Mouse (Mus musculus): ENCODE measurements around the gene Sox6.

Sox6 gene

DNA sequence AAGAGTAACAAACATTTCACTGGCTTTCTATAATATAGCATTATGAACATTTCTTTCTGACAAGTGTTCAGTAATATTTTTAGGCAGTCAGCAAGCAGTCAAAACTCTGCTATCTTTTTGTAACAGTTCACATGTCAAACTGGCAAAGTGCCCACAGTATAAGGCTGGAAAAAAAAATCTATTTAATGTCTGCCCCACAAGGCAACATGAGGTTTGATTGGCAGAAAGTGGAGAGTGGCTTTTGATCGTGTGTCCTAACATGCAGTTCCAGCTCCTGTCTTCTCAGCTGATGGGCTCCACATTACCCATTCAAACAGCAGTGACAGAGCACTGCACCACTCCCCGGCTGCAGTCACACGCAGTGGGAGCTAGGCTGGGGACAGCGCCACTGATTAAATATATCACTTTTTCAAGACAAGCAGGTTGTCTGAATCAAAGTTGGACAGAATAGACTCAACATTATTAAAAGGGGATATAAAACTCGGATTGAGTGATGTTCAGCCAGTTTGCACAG lies 286.4 kb downstream of the Sox6 start:
- no peak for DNase-seq (ENCODE audit: low spot score in 2 of 2)

DNA sequence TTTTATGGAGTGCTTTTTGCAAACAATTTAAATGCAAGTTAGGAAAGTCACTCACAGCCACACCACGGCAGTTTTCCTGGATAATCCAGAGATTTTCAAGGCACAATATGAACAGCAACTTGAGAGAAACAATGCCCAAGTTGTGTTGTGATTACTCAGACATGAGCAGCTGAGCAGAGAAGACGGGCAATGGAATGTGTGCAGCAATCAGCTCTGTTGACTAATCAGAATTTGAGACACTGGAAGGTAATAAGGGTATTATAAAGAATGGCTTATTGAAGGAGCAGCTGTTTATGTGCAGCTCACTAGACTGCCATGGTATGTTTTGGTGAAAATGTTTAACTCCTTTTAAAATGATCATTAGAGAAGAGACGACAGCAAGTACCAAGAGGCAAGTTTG lies 287.5 kb downstream of the Sox6 start:
- no peak for DNase-seq (ENCODE audit: low spot score in 2 of 2)

DNA sequence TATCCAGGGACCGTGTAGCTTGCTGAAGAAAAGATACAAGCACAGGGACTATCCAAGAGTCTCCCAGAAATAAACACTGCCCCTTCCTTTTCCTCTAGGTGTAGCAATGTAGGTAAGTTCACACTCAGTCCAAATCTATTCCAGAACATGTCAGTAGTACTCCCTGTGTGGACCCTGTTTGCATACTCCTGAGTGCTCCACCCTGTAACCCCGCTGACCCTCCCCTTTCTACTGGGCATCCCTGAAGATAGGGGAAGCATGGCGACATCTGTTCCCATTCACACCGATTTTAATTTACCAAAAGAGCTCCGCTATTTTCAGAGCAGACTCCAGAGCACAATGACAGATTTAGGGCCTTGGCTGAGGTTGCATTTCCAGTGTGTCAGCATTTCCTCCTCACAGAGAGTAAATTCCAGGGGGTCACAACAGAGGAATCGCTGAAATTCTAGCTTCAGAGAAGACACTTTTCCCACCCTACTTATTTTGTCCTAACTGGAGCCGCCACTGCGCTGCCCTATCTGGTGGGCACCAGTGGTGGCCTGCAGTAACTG lies 288.2 kb downstream of the Sox6 start:
- DNase-seq (ENCODE audit: low spot score in 2 of 2): no peak

DNA sequence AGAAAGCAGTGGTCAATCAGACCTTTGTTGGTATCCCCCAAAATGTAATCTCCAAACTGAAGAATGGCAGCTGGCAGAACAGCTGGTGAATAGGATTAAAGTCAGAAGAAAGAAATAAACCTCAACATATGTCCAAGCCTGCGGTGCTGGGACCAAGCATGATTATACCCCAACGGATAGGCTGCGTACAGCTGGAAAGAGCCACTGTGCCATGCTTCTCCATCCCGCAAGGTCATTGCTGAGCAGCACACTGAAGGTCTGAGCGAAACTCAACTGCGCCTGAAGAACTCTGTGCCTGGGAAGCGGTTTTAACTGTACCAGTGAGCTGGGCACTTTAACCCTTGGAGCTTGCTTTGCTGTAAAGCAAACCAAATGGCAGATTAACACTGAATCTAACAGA lies 291.1 kb downstream of the Sox6 start:
- no peak for DNase-seq (ENCODE audit: low spot score in 2 of 2)

DNA sequence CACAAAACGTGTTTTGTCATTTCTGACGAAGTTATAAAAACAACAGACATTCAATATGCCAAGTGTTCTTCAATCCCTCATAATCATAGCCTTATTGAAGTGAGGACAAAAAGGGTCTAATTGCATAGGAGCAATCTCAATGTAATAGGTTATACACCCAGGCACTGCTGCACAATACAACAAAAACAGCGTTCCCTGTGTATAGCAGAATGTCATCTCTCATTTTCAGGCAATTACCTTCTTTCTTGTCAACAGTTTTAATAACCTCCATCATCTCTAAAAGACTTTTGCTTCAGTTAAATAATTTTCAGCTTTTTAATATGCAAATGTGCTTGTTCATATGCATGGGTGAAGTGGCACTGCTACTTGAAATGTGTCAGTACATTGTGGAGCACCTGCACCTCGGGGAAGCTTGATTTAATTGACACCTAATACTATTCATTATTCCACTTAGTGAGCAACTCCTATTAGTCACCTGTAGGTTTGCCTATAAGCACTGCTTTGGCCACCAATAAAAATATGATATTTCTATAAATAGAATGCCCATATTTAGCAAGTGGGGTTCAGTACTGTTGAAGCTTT lies 292.8 kb downstream of the Sox6 start:
- no peak for DNase-seq (ENCODE audit: low spot score in 2 of 2)

DNA sequence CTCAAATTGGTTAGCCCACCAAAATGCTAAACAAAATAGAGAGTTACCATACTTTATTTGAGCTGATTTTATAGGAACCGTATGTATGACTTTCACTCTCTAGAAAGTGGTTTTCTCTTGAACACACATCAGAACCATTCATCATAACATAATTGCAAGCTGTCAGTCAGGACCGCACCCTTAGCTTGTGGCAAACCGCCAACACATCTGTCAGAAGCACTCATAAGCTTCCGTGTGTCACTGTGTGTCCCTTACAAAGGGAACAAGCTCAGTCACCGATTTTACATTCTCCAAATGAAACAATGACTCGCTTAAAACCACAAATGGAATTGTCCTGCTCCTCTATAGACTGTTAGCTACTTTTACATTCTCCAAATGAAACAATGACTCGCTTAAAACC lies 304.5 kb downstream of the Sox6 start:
- no peak for DNase-seq (ENCODE audit: low spot score in 2 of 2)

DNA sequence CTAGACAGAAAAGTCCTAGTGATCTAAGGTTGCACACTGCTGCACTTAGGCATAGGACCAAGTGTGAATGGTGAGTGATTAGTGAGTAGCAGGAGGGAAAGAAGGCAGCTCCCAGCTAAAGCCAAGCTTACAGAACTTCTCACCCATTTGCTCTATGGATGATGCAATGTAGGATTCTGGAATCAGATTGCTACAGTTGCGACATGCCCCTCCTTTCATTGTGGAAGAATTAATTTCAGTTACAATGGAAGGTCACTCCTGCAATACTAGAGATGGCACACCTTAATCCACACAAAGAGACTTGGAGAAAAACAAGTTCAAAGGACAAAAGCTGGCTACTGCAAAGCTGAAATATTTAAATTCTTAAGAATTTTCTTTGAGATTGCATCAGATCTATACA lies 305.8 kb downstream of the Sox6 start:
- no peak for DNase-seq (ENCODE audit: low spot score in 2 of 2)

DNA sequence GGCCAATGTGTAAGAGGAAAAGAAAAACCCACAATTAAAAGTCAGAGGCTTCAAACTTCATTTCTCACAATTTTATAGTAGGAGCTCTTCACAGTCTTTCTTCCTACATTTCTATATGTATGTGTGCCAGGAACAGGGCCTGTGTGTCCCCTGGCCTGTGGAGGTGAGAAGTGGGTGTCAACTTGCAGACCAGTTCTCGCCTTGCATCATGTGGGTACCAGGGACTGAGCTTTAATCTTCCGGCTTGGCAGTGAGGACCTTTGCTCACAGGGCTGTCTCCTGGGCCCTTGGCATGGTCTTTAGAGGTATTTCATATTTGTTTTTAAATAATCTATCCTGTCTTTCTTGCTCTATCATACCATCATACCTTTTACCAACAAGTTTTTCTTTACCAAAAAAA lies 311.8 kb downstream of the Sox6 start:
- no peak for DNase-seq (ENCODE audit: low spot score in 2 of 2)

DNA sequence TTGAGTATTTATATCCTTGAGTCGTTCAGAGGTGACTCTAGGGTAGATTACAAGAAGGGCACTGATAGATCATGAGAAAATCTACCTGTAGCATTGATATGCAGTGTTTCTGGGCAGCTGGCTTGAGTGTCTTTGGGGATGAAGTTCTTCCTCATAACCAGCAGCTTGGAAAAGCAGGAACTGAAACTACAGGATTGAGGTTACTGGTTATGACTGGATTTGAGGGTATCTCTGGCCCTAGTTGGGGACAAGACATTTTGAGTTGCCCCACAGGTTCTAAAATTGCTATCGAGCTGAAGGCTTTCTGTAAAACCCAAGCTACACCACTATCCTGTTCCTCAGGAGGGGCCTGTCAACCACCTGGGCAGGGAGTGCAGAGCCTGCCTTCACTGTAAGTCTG lies 314.2 kb downstream of the Sox6 start:
- no peak for DNase-seq (ENCODE audit: low spot score in 2 of 2)

DNA sequence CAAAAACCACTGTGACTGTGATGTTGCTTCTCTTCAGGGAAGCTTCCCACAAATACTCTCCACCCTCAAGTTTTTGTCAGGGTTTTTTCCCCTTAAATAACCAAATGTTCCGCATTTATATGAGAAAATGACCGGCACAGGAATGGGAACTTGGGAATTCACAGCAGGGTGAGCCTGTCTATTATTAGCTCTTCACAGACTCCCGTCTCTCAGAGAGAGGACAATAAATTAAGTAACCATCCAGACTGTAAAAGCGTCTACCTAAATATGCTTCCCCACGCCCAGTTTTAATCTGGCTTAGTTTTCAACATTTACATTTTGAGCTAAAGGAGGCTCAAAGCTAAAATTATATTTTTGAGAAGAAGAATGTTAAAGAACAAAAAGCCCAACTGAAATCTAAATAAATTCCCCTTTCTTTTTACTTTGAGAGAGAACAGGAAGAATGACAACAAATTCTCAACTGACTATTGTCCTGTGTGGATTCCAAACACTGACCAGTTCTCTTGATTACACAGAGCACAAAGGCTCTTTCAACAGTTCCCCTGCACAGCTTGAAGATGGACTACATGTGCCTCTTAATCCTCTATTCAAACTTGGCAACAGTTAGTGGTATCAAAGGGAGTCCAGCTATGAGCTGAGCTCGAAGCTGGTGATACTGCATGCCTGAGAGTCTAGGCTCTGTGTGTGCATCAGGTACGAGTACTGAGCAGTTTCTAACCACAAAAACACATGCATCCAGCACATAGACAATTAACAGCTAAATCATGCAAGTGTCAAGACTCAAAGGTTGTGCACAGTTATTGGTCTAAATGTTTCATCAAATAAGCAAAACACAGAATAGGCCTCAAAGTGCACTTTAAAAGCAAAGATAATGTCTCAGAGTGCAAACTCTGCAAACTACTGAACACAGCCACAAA lies 316.7 kb downstream of the Sox6 start:
- no peak for DNase-seq (ENCODE audit: low spot score in 2 of 2)

DNA sequence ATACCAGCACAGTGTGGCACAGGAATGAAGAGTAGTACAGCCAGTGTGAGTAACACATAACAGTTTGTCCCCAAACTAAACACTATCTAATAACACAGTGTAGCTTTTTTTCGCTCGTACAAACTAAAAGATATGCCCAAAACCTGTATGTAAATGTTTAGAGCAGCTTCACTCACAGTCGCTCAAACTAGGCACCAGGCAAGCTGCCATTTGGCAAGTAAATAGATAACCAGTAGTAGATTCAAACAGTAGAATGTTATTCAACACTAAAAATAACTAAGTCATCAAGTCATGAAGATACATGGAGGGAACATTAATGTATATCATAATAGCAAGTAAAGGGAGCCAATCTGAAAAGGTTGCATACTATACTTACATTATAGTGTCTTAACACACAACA lies 318.8 kb downstream of the Sox6 start:
- no peak for DNase-seq (ENCODE audit: low spot score in 2 of 2)

DNA sequence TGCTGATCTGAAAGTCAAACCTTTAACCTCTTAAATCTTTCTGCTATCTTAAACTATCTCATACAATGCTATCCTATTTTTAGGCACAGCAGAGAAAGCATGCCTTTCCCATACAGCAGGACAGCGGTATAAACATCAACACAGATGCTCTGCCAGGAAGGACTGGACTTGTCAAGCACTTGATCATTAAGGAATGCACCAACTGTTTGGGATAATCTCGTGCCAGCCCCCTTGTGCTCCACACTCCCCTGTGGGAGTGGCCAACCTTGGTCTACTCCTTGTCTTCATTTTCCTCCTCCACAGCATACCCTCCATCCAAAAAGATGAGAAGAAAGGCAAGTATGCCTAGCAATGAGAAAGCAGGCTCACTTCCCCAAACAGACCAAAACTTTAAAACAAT lies 332.5 kb downstream of the Sox6 start:
- DNase-seq (ENCODE audit: low spot score in 2 of 2): no peak

DNA sequence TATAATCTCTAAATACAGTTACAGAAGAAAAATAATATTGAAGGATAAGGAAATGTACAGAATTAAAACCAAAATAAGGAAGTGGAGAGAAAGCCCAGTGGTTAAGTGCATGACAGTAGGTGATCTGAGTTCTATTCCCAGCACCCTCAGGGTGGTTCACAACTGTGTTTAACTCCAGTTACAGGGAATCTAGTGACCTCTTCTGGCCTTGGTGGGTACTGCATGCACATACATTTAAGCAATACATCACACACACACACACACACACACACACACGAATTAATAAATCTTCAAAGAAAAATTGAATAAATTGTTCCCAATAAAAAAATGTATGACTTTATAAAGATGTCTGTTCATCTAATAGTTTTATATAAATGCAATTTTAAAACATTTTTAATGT lies 340.5 kb downstream of the Sox6 start:
- DNase-seq (ENCODE audit: low spot score in 2 of 2): no peak

DNA sequence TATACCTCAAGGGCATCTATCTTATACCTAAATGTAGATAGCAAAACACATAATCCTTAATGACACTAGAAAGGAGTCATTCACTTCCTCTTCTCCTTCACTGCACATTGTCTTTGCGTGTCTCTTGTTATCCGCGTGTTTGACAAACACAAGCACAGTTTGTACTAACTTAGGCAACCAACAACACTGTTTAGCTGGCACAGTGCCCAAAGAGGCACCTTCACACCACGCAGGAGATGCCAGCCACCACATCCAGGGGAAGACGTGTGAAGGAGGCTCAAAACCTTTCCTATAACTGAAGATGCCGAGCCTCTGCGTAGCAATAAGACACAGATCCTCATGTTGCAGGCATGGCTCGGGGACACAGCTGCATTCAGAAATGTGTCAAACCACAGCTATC lies 345.4 kb downstream of the Sox6 start:
- no peak for DNase-seq (ENCODE audit: low spot score in 2 of 2)

DNA sequence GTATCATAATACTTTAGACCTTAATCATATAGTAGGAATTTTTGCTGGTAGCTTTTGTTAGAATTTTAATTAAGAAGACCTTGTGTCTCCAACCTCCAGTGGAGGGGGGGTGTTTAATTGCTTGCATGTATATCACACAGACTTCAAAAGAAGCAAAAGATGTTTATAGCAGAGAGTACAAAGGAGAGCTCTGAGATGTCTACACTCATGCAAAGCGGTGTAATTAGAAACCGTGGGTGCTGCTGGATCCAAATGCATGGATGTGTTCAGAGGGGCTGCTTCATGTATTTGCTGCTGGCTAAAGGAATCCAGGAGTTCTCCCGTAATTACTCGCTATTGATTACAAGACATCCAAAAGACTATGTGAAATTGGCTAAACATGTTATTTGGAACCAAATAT lies 347.5 kb downstream of the Sox6 start:
- DNase-seq (ENCODE audit: low spot score in 2 of 2): no peak

DNA sequence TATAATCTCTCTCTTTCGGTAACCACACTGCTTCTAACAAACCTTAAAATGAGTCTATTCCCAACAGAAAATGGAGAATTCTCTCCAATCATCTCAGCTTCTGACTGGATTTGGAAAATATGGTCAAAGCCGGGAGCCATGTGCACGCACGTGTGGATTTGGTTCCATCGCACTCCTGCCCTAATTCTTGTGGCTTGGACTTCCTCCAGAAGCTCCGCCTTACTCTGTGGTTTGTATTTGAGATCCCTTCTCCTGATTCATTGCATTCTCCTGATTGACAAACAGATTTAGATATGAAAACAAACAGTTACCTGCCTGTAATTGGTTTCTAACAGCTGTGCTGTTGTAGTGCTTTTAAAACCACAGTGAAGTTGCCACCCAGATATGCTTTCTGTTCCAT lies 351.9 kb downstream of the Sox6 start:
- no peak for DNase-seq (ENCODE audit: low spot score in 2 of 2)

DNA sequence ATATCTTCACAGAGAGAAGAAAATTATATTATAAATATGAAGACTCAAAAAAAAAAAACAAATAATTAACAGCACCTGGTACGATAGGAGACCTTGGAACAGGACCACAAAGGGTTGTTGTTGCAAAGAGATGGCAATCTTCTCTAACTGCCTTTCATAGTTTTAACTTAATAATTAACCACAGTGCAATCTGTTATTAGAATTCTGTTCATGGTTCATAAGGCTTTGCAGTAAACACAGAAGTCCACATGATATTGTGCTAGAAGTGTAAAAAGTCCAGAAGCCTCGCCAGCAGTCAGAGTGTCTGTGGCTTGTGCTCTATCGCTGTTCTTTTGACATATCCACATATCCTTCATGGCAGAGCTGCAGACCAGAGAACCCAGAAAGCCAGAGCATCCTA lies 354.5 kb downstream of the Sox6 start:
- no peak for DNase-seq (ENCODE audit: low spot score in 2 of 2)

DNA sequence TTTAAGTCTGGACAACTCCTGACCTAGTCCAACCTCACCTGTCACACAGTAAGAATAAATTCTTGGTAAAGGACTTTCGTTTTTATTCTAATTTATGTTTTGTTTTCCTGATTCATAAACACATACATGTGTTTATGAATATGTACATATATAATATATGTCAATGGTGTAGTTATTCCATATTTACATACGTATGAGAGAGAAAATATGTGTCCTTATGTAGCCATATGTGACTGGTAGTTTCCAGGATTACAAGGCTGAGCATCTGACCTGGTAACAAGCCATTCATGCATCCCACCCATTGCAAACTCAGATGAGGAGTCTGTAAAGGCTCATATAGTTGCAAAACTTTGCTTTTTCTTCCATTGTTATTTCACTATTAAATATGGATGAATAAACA lies 366.8 kb downstream of the Sox6 start:
- DNase-seq (ENCODE audit: low spot score in 2 of 2): no peak

DNA sequence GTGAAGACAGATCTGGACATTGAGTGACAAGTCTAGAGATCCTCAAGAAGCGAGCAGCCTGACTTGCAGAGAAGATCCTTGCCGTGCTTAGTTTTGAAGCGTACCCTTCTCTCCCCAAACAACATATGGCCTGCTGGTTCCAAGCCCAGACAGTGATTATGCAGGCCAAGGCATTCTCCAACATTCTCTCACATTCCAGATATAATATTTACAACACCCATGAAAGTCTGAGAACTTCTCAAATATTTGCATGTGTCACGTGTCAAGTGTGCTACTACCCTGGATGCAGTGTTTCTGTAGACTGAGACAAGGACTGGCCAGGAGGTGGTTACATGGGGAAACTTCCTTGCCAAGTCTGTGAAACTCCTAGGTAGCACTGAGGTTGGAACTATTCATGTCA lies 367.3 kb downstream of the Sox6 start:
- DNase-seq (ENCODE audit: low spot score in 2 of 2): no peak

DNA sequence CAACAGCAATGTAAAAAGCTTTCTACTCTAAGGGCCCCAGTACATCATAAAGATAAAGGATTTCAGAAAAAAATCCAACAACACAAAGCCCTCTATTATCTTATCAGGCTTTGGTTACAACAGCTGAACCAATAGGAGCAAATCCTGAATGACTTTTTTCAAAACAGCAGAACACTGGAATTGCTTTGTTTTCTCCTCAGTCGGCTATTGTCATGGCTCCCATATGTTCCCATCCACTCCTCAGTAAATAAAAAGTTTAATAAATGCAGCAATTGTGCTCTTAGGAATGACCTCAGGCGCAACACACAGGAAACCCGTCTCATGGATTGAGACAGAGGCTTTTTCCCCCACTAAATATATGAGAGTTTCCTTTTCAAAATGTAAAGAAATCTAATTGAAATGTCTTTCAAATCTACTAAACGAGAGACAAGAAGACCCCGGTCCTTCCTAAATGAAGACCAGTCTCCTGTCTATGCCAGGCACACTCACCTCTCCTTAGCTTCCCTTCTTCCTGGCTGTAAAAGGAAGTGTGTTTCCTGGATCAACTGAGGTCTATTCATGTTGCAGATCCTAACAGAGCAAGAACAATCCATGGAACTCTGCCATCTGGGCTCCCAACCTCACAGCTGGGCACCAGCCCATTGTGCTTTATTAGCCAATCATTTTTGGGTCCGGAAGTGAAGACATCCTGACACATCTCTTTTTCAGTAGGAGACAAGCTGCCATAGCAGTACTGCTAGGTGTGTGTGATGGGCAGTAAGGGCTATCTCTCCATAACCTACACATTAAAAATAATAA lies 369.2 kb downstream of the Sox6 start:
- DNase-seq (ENCODE audit: low spot score in 2 of 2): no peak

DNA sequence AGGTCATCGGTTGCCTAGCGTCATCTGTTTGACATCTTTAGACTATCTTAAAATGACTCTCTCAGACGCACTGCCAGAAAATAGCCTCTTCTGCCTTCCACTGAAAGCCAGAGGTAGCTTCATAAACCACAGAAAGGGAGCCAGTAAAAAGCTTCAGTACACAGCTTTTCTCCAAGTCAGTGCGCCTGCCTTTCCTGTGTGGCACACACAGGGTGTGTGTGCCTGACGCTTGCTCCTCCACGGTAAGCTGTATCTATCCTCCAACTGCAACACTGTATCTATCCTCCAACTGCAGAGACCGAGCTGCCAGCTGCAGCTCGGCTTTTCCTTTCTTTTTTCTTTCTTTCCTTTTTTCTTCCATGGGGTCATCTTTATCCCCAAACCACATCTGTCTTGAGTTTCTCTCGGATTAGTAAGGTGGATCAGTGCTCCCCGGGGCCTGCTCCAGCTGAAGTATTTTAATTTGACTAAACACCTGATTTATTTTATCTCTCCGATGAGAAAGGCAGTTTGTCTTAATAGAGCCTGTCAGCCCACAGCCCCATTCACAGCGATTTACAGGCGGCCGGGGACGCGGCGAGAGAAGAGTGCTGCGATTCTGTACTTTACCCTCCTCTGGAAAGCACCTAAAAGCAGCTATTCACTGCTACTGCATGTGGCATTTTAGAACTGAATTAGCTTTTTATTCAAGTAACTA lies 371.8 kb downstream of the Sox6 start:
- peak in 1 of 2 experiments; percentile 6 for DNase-seq (ENCODE audit: low spot score in 2 of 2)

DNA sequence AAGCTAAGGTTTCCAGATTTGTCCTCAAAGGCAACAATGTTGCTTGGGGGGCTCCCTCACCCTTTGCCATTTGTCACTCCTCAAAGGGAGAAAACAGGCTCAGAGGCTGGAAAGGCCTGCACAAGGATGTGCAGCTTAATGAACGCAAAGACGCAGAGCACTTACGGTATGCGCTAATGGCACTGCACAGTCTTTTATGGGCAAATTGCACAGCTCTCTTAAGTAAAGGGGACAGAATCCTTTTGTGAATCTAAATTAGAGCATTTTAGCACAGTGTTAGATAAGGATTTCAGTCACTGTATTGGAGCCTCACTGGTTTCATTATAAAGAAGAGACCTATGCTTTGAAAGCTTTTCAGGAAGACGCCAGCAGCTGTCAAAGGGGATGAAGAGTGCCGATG lies 375.2 kb downstream of the Sox6 start:
- no peak for DNase-seq (ENCODE audit: low spot score in 2 of 2)
